Mouse (Mus musculus): ENCODE measurements around the gene Pafah1b3. TPM values are rescaled to one million over a fixed set of nuclear protein-coding genes. Genes with fewer than 3 reads are reported as not detected.
A peak's percentile ranks its signal among the peaks of the same experiment; 100 is the strongest.

Gene Pafah1b3
- polyA plus RNA-seq, 1 experiment from 2014 or later: 513 TPM

DNA sequence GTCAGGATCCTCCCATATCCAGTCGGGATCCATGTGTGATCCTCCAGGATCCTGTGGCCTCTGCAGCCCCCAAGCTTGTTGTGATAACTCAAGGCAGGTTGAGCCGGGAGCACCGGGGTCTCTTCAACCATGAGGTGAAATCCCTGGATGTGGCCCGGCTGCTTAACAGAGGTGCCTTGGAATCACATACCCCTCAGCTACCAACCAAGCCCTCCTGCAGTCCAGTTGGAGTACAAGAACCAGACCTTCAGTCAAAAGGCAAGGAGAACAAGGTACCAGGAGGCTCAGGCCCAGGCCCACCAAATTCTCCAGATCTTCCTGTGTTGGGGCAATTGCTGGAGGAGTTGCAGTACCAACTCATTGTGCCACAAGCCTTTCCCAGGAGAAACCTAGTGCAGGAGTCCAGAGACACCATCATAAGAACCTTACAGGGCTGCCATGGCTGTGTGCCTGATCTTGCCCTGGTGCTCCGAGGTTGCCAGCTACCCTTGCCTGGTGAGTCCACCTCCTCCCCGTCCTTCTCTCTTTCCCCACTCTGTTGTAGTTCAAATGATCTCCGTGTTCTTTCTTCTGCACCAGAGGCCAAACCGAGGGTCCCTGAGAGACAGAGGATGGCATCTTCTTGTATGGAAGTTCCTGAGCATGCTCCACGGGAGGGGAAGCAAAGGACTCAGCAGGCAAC, 5.4 kb upstream of the Pafah1b3 start:
- Histone ChIP-seq H3K4me3 (no peak overlapping the region), H3K27ac (no peak overlapping the region), H3K36me3 (ENCODE audit: poor library complexity, severe bottlenecking) (no peaks in the 10 kb centered on the region), H3K27me3 (peaks cover 10% of the 10 kb centered on the region), H3K4me2 (no peak overlapping the region), H3K9ac (no peak overlapping the region), H3K9me3 (replicated peaks) (no peaks in the 10 kb centered on the region), H3K4me1 (peaks cover 20% of the 10 kb centered on the region)
- no peak for ATAC-seq
- 82% methylated on average over 9 of the region's 9 CpGs for WGBS

DNA sequence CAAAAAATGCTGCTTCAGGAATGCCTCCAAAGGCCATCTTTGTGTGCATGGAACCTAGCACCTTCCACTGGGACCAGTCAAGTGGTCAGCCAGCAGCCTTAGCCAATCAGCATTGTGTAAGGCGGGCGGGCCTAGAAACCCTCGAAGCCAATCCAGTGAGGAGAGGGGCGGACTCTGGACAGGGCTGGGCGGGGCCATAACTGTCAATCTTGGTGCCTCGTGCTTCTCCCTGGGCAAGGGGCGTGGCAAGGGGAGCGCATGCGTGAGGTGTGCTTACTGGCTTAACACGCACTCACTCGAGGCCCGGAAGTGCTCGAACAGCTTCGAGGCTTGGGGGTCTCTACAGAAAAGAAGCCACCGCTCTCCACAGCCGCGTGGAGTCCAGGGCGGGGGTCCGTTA, 3.3 kb upstream of the Pafah1b3 start, which contains the start of gene Prr19:
Prr19 (plus strand) TSS at position 349 of the 400 bp plus-strand sequence.
- Histone ChIP-seq H3K4me3 (no peak within 1 kb of the TSS), H3K27me3 (no peaks in the 10 kb centered on the region), H3K36me3 (ENCODE audit: poor library complexity, severe bottlenecking) (peaks cover 1% of the 10 kb centered on the region), H3K4me2 (no peak within 1 kb of the TSS; the same call in 1 of the 2 replicates), H3K9ac (no peak within 1 kb of the TSS), H3K27ac (no peak within 1 kb of the TSS), H3K4me1 (peaks cover 28% of the 10 kb centered on the region), H3K9me3 (replicated peaks) (no peaks in the 10 kb centered on the region)
- 63% methylated on average over 19 of the region's 19 CpGs for WGBS
- no peak for ATAC-seq

DNA sequence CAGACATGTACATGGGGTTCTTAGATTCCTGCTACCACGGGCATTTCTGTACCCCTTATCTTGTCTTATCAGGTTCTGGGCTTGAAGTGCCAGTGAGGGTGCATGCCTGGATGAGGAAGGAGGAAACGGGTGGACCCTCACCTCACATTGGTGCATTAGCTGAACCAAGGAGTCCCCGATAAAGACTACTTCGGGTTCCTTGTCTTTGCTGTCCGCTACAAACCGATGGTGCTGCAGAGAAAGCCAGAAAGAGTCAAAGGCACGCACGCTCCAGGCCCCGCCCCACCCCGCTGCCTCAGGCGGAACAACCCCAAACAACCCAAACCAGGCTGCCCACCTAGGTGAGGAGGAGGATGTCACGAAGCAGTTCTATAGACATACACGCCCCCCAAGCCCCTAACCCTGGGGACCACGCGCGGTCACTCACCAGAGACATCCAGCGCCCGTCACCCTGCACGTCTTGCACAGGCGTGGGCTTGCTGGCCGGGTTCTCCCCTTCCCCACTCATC, 787 bp downstream of the Pafah1b3 start:
- H3K36me3 ChIP-seq (ENCODE audit: poor library complexity, severe bottlenecking): peaks cover 42% of the 10 kb centered on the region
- WGBS: under 1% methylated on average over 21 of the region's 21 CpGs
- no peaks in the 10 kb centered on the region for H3K9me3 ChIP-seq (replicated peaks)
- H3K4me1 ChIP-seq: peaks cover 42% of the 10 kb centered on the region
- peak overlapping the region; percentile 84 for H3K4me3 ChIP-seq
- peak; percentile 49 for ATAC-seq
- peak overlapping the region; percentile 92 for H3K9ac ChIP-seq
- peak overlapping the region; percentile 96 for H3K27ac ChIP-seq
- H3K27me3 ChIP-seq: no peaks in the 10 kb centered on the region
- peak overlapping the region; percentile 79 for H3K4me2 ChIP-seq

- 88% methylated on average over 12 of the region's 12 CpGs for WGBS
- ATAC-seq: no peak
- Histone ChIP-seq H3K27ac (no peak overlapping the region), H3K9me3 (replicated peaks) (no peaks in the 10 kb centered on the region), H3K4me1 (peaks cover 54% of the 10 kb centered on the region), H3K36me3 (ENCODE audit: poor library complexity, severe bottlenecking) (peaks cover 61% of the 10 kb centered on the region), H3K27me3 (no peaks in the 10 kb centered on the region), H3K4me2 (peak overlapping the region; percentile 79; the same call in 1 of the 2 replicates), H3K9ac (no peak overlapping the region), H3K4me3 (peak overlapping the region; percentile 1; the same call in 1 of the 2 replicates)
Observed at GRCm38 (mm10) chr7:25294960-25295722, 2.6 kb downstream of the Pafah1b3 start.

DNA sequence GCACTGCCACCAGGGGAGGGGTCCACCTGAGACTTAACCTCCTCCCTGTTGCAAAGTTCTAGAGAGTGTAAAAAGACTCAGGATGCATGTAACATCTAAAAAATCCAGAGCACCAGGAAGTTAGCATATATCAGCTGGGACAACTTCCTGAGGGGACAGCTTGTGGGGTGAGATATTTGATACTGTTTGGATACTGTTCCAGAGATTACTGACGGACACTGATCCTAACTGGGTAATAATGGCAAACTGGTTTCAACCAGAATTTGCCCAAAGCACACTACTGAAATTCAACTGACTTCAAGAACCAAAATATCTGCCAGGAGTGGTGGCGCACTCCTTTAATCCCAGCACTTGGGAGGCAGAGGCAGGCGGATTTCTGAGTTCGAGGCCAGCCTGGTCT, 3.3 kb downstream of the Pafah1b3 start:
- whole genome bisulfite sequencing: 94% methylated on average over 4 of the region's 4 CpGs
- Histone ChIP-seq H3K4me2 (no peak overlapping the region), H3K4me3 (no peak overlapping the region), H3K4me1 (peaks cover 54% of the 10 kb centered on the region), H3K27me3 (no peaks in the 10 kb centered on the region), H3K27ac (no peak overlapping the region), H3K9me3 (replicated peaks) (no peaks in the 10 kb centered on the region), H3K36me3 (ENCODE audit: poor library complexity, severe bottlenecking) (peaks cover 67% of the 10 kb centered on the region), H3K9ac (no peak overlapping the region)
- ATAC-seq: no peak

- WGBS: 75% methylated on average over 9 of the region's 10 CpGs
- Histone ChIP-seq H3K4me2 (no peak overlapping the region), H3K4me3 (no peak overlapping the region), H3K27ac (no peak overlapping the region), H3K9ac (no peak overlapping the region), H3K36me3 (ENCODE audit: poor library complexity, severe bottlenecking) (peaks cover 79% of the 10 kb centered on the region), H3K9me3 (replicated peaks) (no peaks in the 10 kb centered on the region), H3K27me3 (no peaks in the 10 kb centered on the region), H3K4me1 (peaks cover 50% of the 10 kb centered on the region)
- ATAC-seq: no peak
Observed at GRCm38 (mm10) chr7:25293191-25293739, 4.5 kb downstream of the Pafah1b3 start.

- H3K4me3 ChIP-seq: no peak overlapping the region
- no peak for ATAC-seq
- peaks cover 46% of the 10 kb centered on the region for H3K4me1 ChIP-seq
- peak overlapping the region; percentile 34; the same call in 1 of the 2 replicates for H3K9ac ChIP-seq
- 66% methylated on average over 7 of the region's 7 CpGs for WGBS
- H3K9me3 ChIP-seq (replicated peaks): no peaks in the 10 kb centered on the region
- H3K36me3 ChIP-seq (ENCODE audit: poor library complexity, severe bottlenecking): peaks cover 91% of the 10 kb centered on the region
- no peak overlapping the region for H3K4me2 ChIP-seq
- H3K27me3 ChIP-seq: no peaks in the 10 kb centered on the region
- peak overlapping the region; percentile 40; the same call in 1 of the 2 replicates for H3K27ac ChIP-seq
Observed at GRCm38 (mm10) chr7:25292107-25292506, 5.7 kb downstream of the Pafah1b3 start.

DNA sequence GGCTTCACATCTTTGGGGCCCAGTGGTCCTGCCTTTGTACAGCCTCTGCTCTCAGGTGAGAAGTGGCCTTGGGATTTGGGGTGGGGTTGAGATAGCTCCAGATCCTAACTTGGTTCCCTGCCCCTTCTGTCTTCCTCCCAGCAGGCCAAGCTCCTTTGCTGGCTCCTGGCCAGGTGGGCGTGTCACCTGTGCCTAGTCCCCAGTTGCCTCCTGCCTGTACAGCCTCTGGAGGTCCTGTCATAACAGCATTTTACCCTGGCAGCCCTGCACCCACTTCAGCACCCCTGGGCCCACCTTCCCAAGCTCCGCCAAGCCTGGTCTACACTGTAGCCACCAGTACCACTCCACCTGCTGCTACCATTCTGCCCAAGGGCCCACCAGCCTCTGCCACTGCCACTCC, 6.9 kb downstream of the Pafah1b3 start:
- Histone ChIP-seq H3K9me3 (replicated peaks) (no peaks in the 10 kb centered on the region), H3K9ac (no peak overlapping the region; the same call in 1 of the 2 replicates), H3K27ac (peak overlapping the region; percentile 40; the same call in 1 of the 2 replicates), H3K4me1 (peaks cover 36% of the 10 kb centered on the region), H3K4me3 (no peak overlapping the region), H3K27me3 (no peaks in the 10 kb centered on the region), H3K4me2 (no peak overlapping the region), H3K36me3 (ENCODE audit: poor library complexity, severe bottlenecking) (peaks cover 100% of the 10 kb centered on the region)
- peak; percentile 25; the same call in 1 of the 2 replicates for ATAC-seq
- 68% methylated on average over 2 of the region's 2 CpGs for WGBS

- no peak overlapping the region for H3K4me2 ChIP-seq
- no peaks in the 10 kb centered on the region for H3K27me3 ChIP-seq
- H3K27ac ChIP-seq: peak overlapping the region; percentile 40; the same call in 1 of the 2 replicates
- H3K36me3 ChIP-seq (ENCODE audit: poor library complexity, severe bottlenecking): peaks cover 100% of the 10 kb centered on the region
- peaks cover 36% of the 10 kb centered on the region for H3K4me1 ChIP-seq
- H3K9ac ChIP-seq: no peak overlapping the region
- ATAC-seq: no peak
- H3K9me3 ChIP-seq (replicated peaks): no peaks in the 10 kb centered on the region
- H3K4me3 ChIP-seq: no peak overlapping the region
- 87% methylated on average over 1 of the region's 1 CpGs for WGBS
Observed at GRCm38 (mm10) chr7:25290463-25290862, 7.3 kb downstream of the Pafah1b3 start.

GRCm38 (mm10) chr7:25289925-25290324, 7.9 kb downstream of the Pafah1b3 start:
- H3K4me2 ChIP-seq: no peak overlapping the region
- ATAC-seq: no peak
- H3K9ac ChIP-seq: no peak overlapping the region
- no peak overlapping the region for H3K4me3 ChIP-seq
- no peaks in the 10 kb centered on the region for H3K27me3 ChIP-seq
- H3K27ac ChIP-seq: no peak overlapping the region
- peaks cover 100% of the 10 kb centered on the region for H3K36me3 ChIP-seq (ENCODE audit: poor library complexity, severe bottlenecking)
- peaks cover 37% of the 10 kb centered on the region for H3K4me1 ChIP-seq
- WGBS: 91% methylated on average over 3 of the region's 3 CpGs
- no peaks in the 10 kb centered on the region for H3K9me3 ChIP-seq (replicated peaks)

- Histone ChIP-seq H3K4me2 (no peak overlapping the region), H3K9ac (no peak overlapping the region), H3K4me1 (peaks cover 49% of the 10 kb centered on the region), H3K27ac (no peak overlapping the region), H3K4me3 (no peak overlapping the region), H3K36me3 (ENCODE audit: poor library complexity, severe bottlenecking) (peaks cover 90% of the 10 kb centered on the region), H3K9me3 (replicated peaks) (no peaks in the 10 kb centered on the region), H3K27me3 (no peaks in the 10 kb centered on the region)
- no peak for ATAC-seq
- 92% methylated on average over 3 of the region's 3 CpGs for WGBS
Observed at GRCm38 (mm10) chr7:25288721-25289120, 9.1 kb downstream of the Pafah1b3 start.

GRCm38 (mm10) chr7:25288011-25288410, 9.8 kb downstream of the Pafah1b3 start:
- no peaks in the 10 kb centered on the region for H3K27me3 ChIP-seq
- H3K4me2 ChIP-seq: no peak overlapping the region
- H3K27ac ChIP-seq: no peak overlapping the region
- H3K36me3 ChIP-seq (ENCODE audit: poor library complexity, severe bottlenecking): peaks cover 83% of the 10 kb centered on the region
- H3K4me3 ChIP-seq: no peak overlapping the region
- H3K9ac ChIP-seq: no peak overlapping the region
- 96% methylated on average over 12 of the region's 12 CpGs for whole genome bisulfite sequencing
- no peak for ATAC-seq
- no peaks in the 10 kb centered on the region for H3K9me3 ChIP-seq (replicated peaks)
- H3K4me1 ChIP-seq: peaks cover 51% of the 10 kb centered on the region

All from forebrain, embryonic 13.5 days (tissue).